Mouse (Mus musculus): Measurements from ENCODE around the gene Ern1. TPM values are rescaled to one million over a fixed set of nuclear protein-coding genes. Genes with fewer than 3 reads are reported as not detected.

Ern1 gene
- polyA plus RNA-seq, 2 experiments = 6.4 to 12.5 TPM

- peaks cover 17% of the 10 kb centered on the region for H3K36me3 ChIP-seq (ENCODE audit: control insufficient read depth, insufficient read depth, low read length)
- H3K27me3 ChIP-seq (ENCODE audit: control insufficient read depth, insufficient read depth, low read length) = no peaks in the 10 kb centered on the region
- H3K4me2 ChIP-seq (replicated peaks; ENCODE audit: low read depth, low read length, severe bottlenecking) = no peak overlapping the region
- no peaks in the 10 kb centered on the region for H3K4me1 ChIP-seq (ENCODE audit: control insufficient read depth, insufficient read depth, low read length)
- no peak for TF ChIP-seq POLR2A (IDR thresholded peaks at IDR 0.05; ENCODE audit: borderline replicate concordance, extremely low read depth, insufficient read depth, insufficient read length)
- no peak overlapping the region for H3K27ac ChIP-seq (replicated peaks; ENCODE audit: low read depth, low read length)
- 82% methylated on average over 4 of the region's 4 CpGs for WGBS
- H3K4me3 ChIP-seq (replicated peaks; ENCODE audit: low read length) = no peak overlapping the region
- no peak overlapping the region for H3K9ac ChIP-seq (ENCODE audit: low read depth, low read length, severe bottlenecking)
- H3K9me3 ChIP-seq (ENCODE audit: control insufficient read depth, low read length) = no peaks in the 10 kb centered on the region
- ATAC-seq (ENCODE audit: low FRiP score, low read depth) (no peak), DNase-seq (ENCODE audit: low spot score) (no peak)
Observed at GRCm38 (mm10) chr11:106529113-106529512, 41.5 kb upstream of the Ern1 start.

DNA sequence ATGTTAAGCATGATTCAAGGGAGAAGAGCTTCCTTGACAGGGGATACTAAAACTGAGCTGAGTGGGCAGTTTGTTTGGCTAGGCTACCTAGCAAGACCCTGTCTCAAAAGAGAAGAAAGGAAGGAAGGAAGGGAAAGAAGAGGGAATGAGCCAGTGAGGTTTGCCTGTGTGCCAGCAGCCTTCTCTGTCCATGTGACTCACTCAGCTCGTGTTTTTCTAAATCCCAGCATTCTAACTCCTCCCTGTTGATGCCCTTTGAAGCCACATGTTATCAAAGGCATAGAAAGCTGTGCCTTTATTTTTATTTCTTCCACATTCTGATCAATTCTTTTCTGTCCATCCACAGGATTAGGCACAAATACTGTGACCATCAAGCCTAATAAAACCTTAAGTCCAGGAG, 40.3 kb upstream of the Ern1 start:
- no peak overlapping the region for H3K9ac ChIP-seq (ENCODE audit: low read depth, low read length, severe bottlenecking)
- ATAC-seq (ENCODE audit: low FRiP score, low read depth) (no peak), DNase-seq (ENCODE audit: low spot score) (no peak)
- H3K27ac ChIP-seq (replicated peaks; ENCODE audit: low read depth, low read length) = no peak overlapping the region
- H3K9me3 ChIP-seq (ENCODE audit: control insufficient read depth, low read length) = no peaks in the 10 kb centered on the region
- H3K4me2 ChIP-seq (replicated peaks; ENCODE audit: low read depth, low read length, severe bottlenecking) = no peak overlapping the region
- no peak for TF ChIP-seq POLR2A (IDR thresholded peaks at IDR 0.05; ENCODE audit: borderline replicate concordance, extremely low read depth, insufficient read depth, insufficient read length)
- WGBS = 11% methylated on average over 1 of the region's 1 CpGs
- H3K27me3 ChIP-seq (ENCODE audit: control insufficient read depth, insufficient read depth, low read length) = no peaks in the 10 kb centered on the region
- no peaks in the 10 kb centered on the region for H3K4me1 ChIP-seq (ENCODE audit: control insufficient read depth, insufficient read depth, low read length)
- H3K4me3 ChIP-seq (replicated peaks; ENCODE audit: low read length) = no peak overlapping the region
- peaks cover 16% of the 10 kb centered on the region for H3K36me3 ChIP-seq (ENCODE audit: control insufficient read depth, insufficient read depth, low read length)

- WGBS = 47% methylated on average over 10 of the region's 10 CpGs
- no peak overlapping the region for H3K9ac ChIP-seq (ENCODE audit: low read depth, low read length, severe bottlenecking)
Observed at GRCm38 (mm10) chr11:106527147-106527821, 39.6 kb upstream of the Ern1 start.

GRCm38 (mm10) chr11:106522538-106522937, 34.9 kb upstream of the Ern1 start:
- DNase-seq (ENCODE audit: low spot score) (no peak), ATAC-seq (ENCODE audit: low FRiP score, low read depth) (no peak)
- Histone ChIP-seq H3K9ac (ENCODE audit: low read depth, low read length, severe bottlenecking) (no peak overlapping the region), H3K36me3 (ENCODE audit: control insufficient read depth, insufficient read depth, low read length) (peaks cover 8% of the 10 kb centered on the region; the same call in 1 of the 2 replicates), H3K4me1 (ENCODE audit: control insufficient read depth, insufficient read depth, low read length) (peaks cover 9% of the 10 kb centered on the region), H3K27ac (replicated peaks; ENCODE audit: low read depth, low read length) (no peak overlapping the region), H3K4me2 (replicated peaks; ENCODE audit: low read depth, low read length, severe bottlenecking) (no peak overlapping the region), H3K27me3 (ENCODE audit: control insufficient read depth, insufficient read depth, low read length) (no peaks in the 10 kb centered on the region), H3K9me3 (ENCODE audit: control insufficient read depth, low read length) (no peaks in the 10 kb centered on the region), H3K4me3 (replicated peaks; ENCODE audit: low read length) (no peak overlapping the region)
- no peak for TF ChIP-seq POLR2A (IDR thresholded peaks at IDR 0.05; ENCODE audit: borderline replicate concordance, extremely low read depth, insufficient read depth, insufficient read length)
- WGBS = 52% methylated on average over 3 of the region's 3 CpGs

More at GRCm38 (mm10) chr11:106527147-106527821, 39.6 kb upstream of the Ern1 start:
- no peak overlapping the region for H3K27ac ChIP-seq (replicated peaks; ENCODE audit: low read depth, low read length)
- no peak overlapping the region for H3K4me3 ChIP-seq (replicated peaks; ENCODE audit: low read length)
- no peak overlapping the region for H3K4me2 ChIP-seq (replicated peaks; ENCODE audit: low read depth, low read length, severe bottlenecking)
- peaks cover 13% of the 10 kb centered on the region for H3K36me3 ChIP-seq (ENCODE audit: control insufficient read depth, insufficient read depth, low read length)
- TF ChIP-seq POLR2A (IDR thresholded peaks at IDR 0.05; ENCODE audit: borderline replicate concordance, extremely low read depth, insufficient read depth, insufficient read length) = no peak
- no peaks in the 10 kb centered on the region for H3K4me1 ChIP-seq (ENCODE audit: control insufficient read depth, insufficient read depth, low read length)
- DNase-seq (ENCODE audit: low spot score) (no peak), ATAC-seq (ENCODE audit: low FRiP score, low read depth) (no peak)
- H3K9me3 ChIP-seq (ENCODE audit: control insufficient read depth, low read length) = no peaks in the 10 kb centered on the region
- H3K27me3 ChIP-seq (ENCODE audit: control insufficient read depth, insufficient read depth, low read length) = no peaks in the 10 kb centered on the region

GRCm38 (mm10) chr11:106521612-106522011, 34.0 kb upstream of the Ern1 start:
- no peak for TF ChIP-seq POLR2A (IDR thresholded peaks at IDR 0.05; ENCODE audit: borderline replicate concordance, extremely low read depth, insufficient read depth, insufficient read length)
- Histone ChIP-seq H3K27ac (replicated peaks; ENCODE audit: low read depth, low read length) (no peak overlapping the region), H3K9me3 (ENCODE audit: control insufficient read depth, low read length) (no peaks in the 10 kb centered on the region), H3K4me2 (replicated peaks; ENCODE audit: low read depth, low read length, severe bottlenecking) (no peak overlapping the region), H3K4me3 (replicated peaks; ENCODE audit: low read length) (no peak overlapping the region), H3K27me3 (ENCODE audit: control insufficient read depth, insufficient read depth, low read length) (no peaks in the 10 kb centered on the region), H3K4me1 (ENCODE audit: control insufficient read depth, insufficient read depth, low read length) (peaks cover 9% of the 10 kb centered on the region), H3K36me3 (ENCODE audit: control insufficient read depth, insufficient read depth, low read length) (peaks cover 5% of the 10 kb centered on the region; the same call in 1 of the 2 replicates), H3K9ac (ENCODE audit: low read depth, low read length, severe bottlenecking) (no peak overlapping the region)
- ATAC-seq (ENCODE audit: low FRiP score, low read depth) = no peak
- DNase-seq (ENCODE audit: low spot score) = no peak
- WGBS = 40% methylated on average over 4 of the region's 4 CpGs
